Mouse (Mus musculus) forebrain, embryonic 11.5 days (tissue): Measurements from ENCODE around the gene Ctsl. TPM values are rescaled to one million over a fixed set of nuclear protein-coding genes. Genes with fewer than 3 reads are reported as not detected.

Experiments used
- ATAC-seq: fragments of 200-750 bp; cut with Nextera tagmentation; replicated peaks from 2 replicates; pipeline ENCODE4 v1.8.0; 2017; ENCODE audit warnings: moderate TSS enrichment; ENCODE audit not compliant: low FRiP score
- DNase-seq: peaks from one replicate; pipeline ENCODE4 v3.0.0-alpha.2; 2017; ENCODE audit warnings: low spot score
- H3K27ac ChIP-seq: fragments of 300-500 bp; sonication (generic); 2 replicates; pipeline ENCODE4 v1.5.1; 2014; ENCODE audit warnings: low read depth, low read length
- H3K27me3 ChIP-seq: fragments of 300-500 bp; sonication (generic); 2 replicates; pipeline ENCODE4 v1.6.1; 2014; ENCODE audit warnings: mild to moderate bottlenecking, low read length, mixed read lengths; ENCODE audit not compliant: control insufficient read depth, insufficient read depth
- H3K36me3 ChIP-seq: fragments of 300-500 bp; sonication (generic); 2 replicates; pipeline ENCODE4 v1.6.1; 2014; ENCODE audit warnings: mild to moderate bottlenecking, low read length, moderate library complexity, mixed read lengths; ENCODE audit not compliant: control insufficient read depth, insufficient read depth
- H3K4me1 ChIP-seq: fragments of 300-500 bp; sonication (generic); replicated peaks from 2 replicates; pipeline ENCODE4 v1.6.1; 2014; ENCODE audit warnings: low read length, mixed read lengths; ENCODE audit not compliant: control insufficient read depth, insufficient read depth
- H3K4me2 ChIP-seq: fragments of 300-500 bp; sonication (generic); 2 replicates; pipeline ENCODE4 v1.6.1; 2014; ENCODE audit warnings: low read depth, mild to moderate bottlenecking, low read length, moderate library complexity, mixed read lengths; ENCODE audit not compliant: severe bottlenecking
- H3K4me3 ChIP-seq: fragments of 300-500 bp; sonication (generic); 2 replicates; pipeline ENCODE4 v1.5.1; 2014; ENCODE audit warnings: low read depth, low read length
- H3K9ac ChIP-seq: fragments of 300-500 bp; sonication (generic); 2 replicates; pipeline ENCODE4 v1.6.1; 2014; ENCODE audit warnings: low read length
- H3K9me3 ChIP-seq: fragments of 300-500 bp; sonication (generic); 2 replicates; pipeline ENCODE4 v1.6.1; 2016; ENCODE audit warnings: low read length, mixed read lengths; ENCODE audit not compliant: control insufficient read depth
- WGBS: fragments of 180-500 bp; shearing (Covaris S2); extraction: QIAGEN DNeasy Blood & Tissue Kit; methylation state at CpG from one replicate; pipeline ENCODE4 v1.1.7; 2014; 5-methylcytosine and 5-hydroxymethylcytosine counted together
- polyA plus RNA-seq: library from polyadenylated mRNA; unstranded; fragments of >200 nt; fragmentation: Nextera tagmentation; extraction: Ambion mirVana; gene quantifications from 2 replicates; pipeline ENCODE4 v1.2.1, GENCODE M21; 2014

Gene Ctsl
- polyA plus RNA-seq, 1 experiment from 2014 or later: 122 TPM

GRCm38 (mm10) chr13:64344082-64344501 is 26.6 kb downstream of the Ctsl start:
- no peak overlapping the region for H3K27ac ChIP-seq
- peak overlapping the region; percentile 81 for H3K4me2 ChIP-seq
- no peaks in the 10 kb centered on the region for H3K9me3 ChIP-seq
- 2% methylated on average over 9 of the region's 9 CpGs for WGBS
- H3K36me3 ChIP-seq: no peaks in the 10 kb centered on the region
- ATAC-seq: peak; percentile 86
- no peaks in the 10 kb centered on the region for H3K27me3 ChIP-seq
- peak overlapping the region; percentile 38 for H3K4me3 ChIP-seq
- no peak for DNase-seq
- H3K4me1 ChIP-seq: no peaks in the 10 kb centered on the region
- H3K9ac ChIP-seq: peak overlapping the region; percentile 64

GRCm38 (mm10) chr13:64343598-64343997 is 27.1 kb downstream of the Ctsl start:
- Histone ChIP-seq H3K9ac (peak overlapping the region; percentile 64), H3K4me2 (peak overlapping the region; percentile 81), H3K4me3 (peak overlapping the region; percentile 38), H3K4me1 (no peaks in the 10 kb centered on the region), H3K27me3 (no peaks in the 10 kb centered on the region), H3K27ac (no peak overlapping the region), H3K36me3 (no peaks in the 10 kb centered on the region), H3K9me3 (no peaks in the 10 kb centered on the region)
- ATAC-seq (peak; percentile 57; the same call in 1 of the 2 replicates), DNase-seq (no peak)
- WGBS: 22% methylated on average over 10 of the region's 10 CpGs

GRCm38 (mm10) chr13:64335546-64336132 is 35.1 kb downstream of the Ctsl start:
- no peaks in the 10 kb centered on the region for H3K9me3 ChIP-seq
- ATAC-seq: no peak
- no peak overlapping the region for H3K4me2 ChIP-seq
- H3K4me1 ChIP-seq: no peaks in the 10 kb centered on the region
- H3K36me3 ChIP-seq: no peaks in the 10 kb centered on the region
- WGBS: 66% methylated on average over 4 of the region's 4 CpGs
- no peak overlapping the region for H3K4me3 ChIP-seq
- DNase-seq: no peak
- no peak overlapping the region for H3K27ac ChIP-seq
- no peak overlapping the region for H3K9ac ChIP-seq
- H3K27me3 ChIP-seq: no peaks in the 10 kb centered on the region

- Histone ChIP-seq H3K4me1 (no peaks in the 10 kb centered on the region), H3K36me3 (no peaks in the 10 kb centered on the region), H3K4me2 (no peak overlapping the region), H3K9me3 (no peaks in the 10 kb centered on the region), H3K9ac (no peak overlapping the region), H3K4me3 (no peak overlapping the region), H3K27me3 (no peaks in the 10 kb centered on the region), H3K27ac (no peak overlapping the region)
- DNase-seq: no peak
- no peak for ATAC-seq
- 89% methylated on average over 3 of the region's 3 CpGs for WGBS
These were observed 37.6 kb downstream of the Ctsl start for GRCm38 (mm10) chr13:64333102-64333501.

GRCm38 (mm10) chr13:64332321-64332720 is 38.4 kb downstream of the Ctsl start:
- H3K4me2 ChIP-seq: no peak overlapping the region
- H3K9me3 ChIP-seq: no peaks in the 10 kb centered on the region
- DNase-seq (no peak), ATAC-seq (no peak)
- no peak overlapping the region for H3K4me3 ChIP-seq
- no peak overlapping the region for H3K9ac ChIP-seq
- H3K27me3 ChIP-seq: no peaks in the 10 kb centered on the region
- no peaks in the 10 kb centered on the region for H3K4me1 ChIP-seq
- no peak overlapping the region for H3K27ac ChIP-seq
- 85% methylated on average over 6 of the region's 6 CpGs for WGBS
- no peaks in the 10 kb centered on the region for H3K36me3 ChIP-seq

GRCm38 (mm10) chr13:64322561-64323281 is 48.0 kb downstream of the Ctsl start:
- DNase-seq: no peak
- H3K36me3 ChIP-seq: no peaks in the 10 kb centered on the region
- no peak overlapping the region for H3K4me2 ChIP-seq
- no peak overlapping the region for H3K27ac ChIP-seq
- no peaks in the 10 kb centered on the region for H3K27me3 ChIP-seq
- H3K4me1 ChIP-seq: no peaks in the 10 kb centered on the region
- no peak for ATAC-seq
- H3K4me3 ChIP-seq: no peak overlapping the region
- 88% methylated on average over 8 of the region's 8 CpGs for WGBS
- H3K9ac ChIP-seq: no peak overlapping the region
- no peaks in the 10 kb centered on the region for H3K9me3 ChIP-seq

GRCm38 (mm10) chr13:64320334-64320733 is 50.4 kb downstream of the Ctsl start:
- Histone ChIP-seq H3K4me1 (no peaks in the 10 kb centered on the region), H3K27ac (no peak overlapping the region), H3K9ac (no peak overlapping the region), H3K4me3 (no peak overlapping the region), H3K27me3 (no peaks in the 10 kb centered on the region), H3K4me2 (no peak overlapping the region), H3K36me3 (no peaks in the 10 kb centered on the region), H3K9me3 (no peaks in the 10 kb centered on the region)
- 88% methylated on average over 8 of the region's 8 CpGs for WGBS
- DNase-seq: no peak
- ATAC-seq: no peak

- Histone ChIP-seq H3K4me1 (no peaks in the 10 kb centered on the region), H3K36me3 (no peaks in the 10 kb centered on the region), H3K9ac (no peak overlapping the region), H3K27ac (no peak overlapping the region), H3K4me3 (no peak overlapping the region), H3K27me3 (no peaks in the 10 kb centered on the region), H3K4me2 (no peak overlapping the region), H3K9me3 (no peaks in the 10 kb centered on the region)
- ATAC-seq: no peak
- no peak for DNase-seq
These were observed 50.9 kb downstream of the Ctsl start for GRCm38 (mm10) chr13:64319782-64320181.

- Histone ChIP-seq H3K4me1 (no peaks in the 10 kb centered on the region), H3K9me3 (no peaks in the 10 kb centered on the region), H3K4me2 (no peak overlapping the region), H3K4me3 (no peak overlapping the region), H3K27me3 (no peaks in the 10 kb centered on the region), H3K27ac (no peak overlapping the region), H3K36me3 (no peaks in the 10 kb centered on the region), H3K9ac (no peak overlapping the region)
- 64% methylated on average over 2 of the region's 2 CpGs for WGBS
- ATAC-seq: no peak
- DNase-seq: no peak
These were observed 52.3 kb downstream of the Ctsl start for GRCm38 (mm10) chr13:64318355-64318754.
